Mouse (Mus musculus) cortical plate, adult 2 months (tissue): ENCODE measurements at regions not wholly inside any gene's neighbourhood (a gene's known extent, or its start where the extent isn't known, plus 50 kb on each side); places are given as distances from the start of the nearest gene placed in this dataset.

Experiments used
- CTCF ChIP-seq: fragments of 200-500 bp; IDR thresholded peaks from 2 replicates; pipeline ENCODE4 v1.5.1; 2011; ENCODE audit warnings: mild to moderate bottlenecking, control low read depth, low read length; ENCODE audit not compliant: insufficient read depth; ENCODE audit errors: extremely low read depth
- POLR2A ChIP-seq: fragments of 200-500 bp; IDR thresholded peaks from 2 replicates; pipeline ENCODE4 v1.6.1; 2011; ENCODE audit warnings: mild to moderate bottlenecking, low read length, control low read depth; ENCODE audit not compliant: insufficient read depth; ENCODE audit errors: extremely low read depth

DNA sequence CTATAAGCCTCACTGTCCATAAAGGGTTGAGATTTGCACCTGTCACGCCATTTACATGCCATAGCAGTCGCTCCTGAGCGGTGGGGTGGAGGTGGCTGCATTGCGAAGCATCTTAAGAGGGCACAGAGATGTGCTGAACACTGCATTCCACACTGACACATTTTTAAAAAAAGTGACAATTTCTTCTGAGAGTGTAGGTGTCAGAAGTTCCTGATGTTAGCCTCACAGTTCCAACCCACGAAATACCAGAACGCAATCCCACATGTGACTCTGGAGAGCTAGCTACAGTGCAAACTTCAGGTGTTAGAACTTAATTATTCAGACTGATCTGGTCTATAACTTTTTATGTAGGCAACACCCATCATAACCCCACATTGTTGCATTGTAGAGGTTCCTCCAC, 369.8 kb upstream of the Arglu1 start:
- no peak for TF ChIP-seq CTCF
- no peak for TF ChIP-seq POLR2A
